Mouse (Mus musculus): ENCODE data around the gene Akap1. TPM values are rescaled to one million over a fixed set of nuclear protein-coding genes. Genes with fewer than 3 reads are reported as not detected.

The Akap1 gene
- polyA plus RNA-seq, 1 experiment from 2014 or later = 31.2 TPM

GRCm38 (mm10) chr11:88828528-88828927 is 35.9 kb downstream of the Akap1 start:
- Histone ChIP-seq H3K27me3 (ENCODE audit: control insufficient read depth, insufficient read depth, low read depth, low read length) (no peaks in the 10 kb centered on the region), H3K4me1 (ENCODE audit: control insufficient read depth, insufficient read depth, low read length) (no peaks in the 10 kb centered on the region), H3K27ac (ENCODE audit: low read length) (no peak overlapping the region), H3K4me2 (ENCODE audit: low read length) (no peak overlapping the region), H3K36me3 (ENCODE audit: control insufficient read depth, insufficient read depth, low read length) (peaks cover 9% of the 10 kb centered on the region; the same call in 1 of the 2 replicates), H3K4me3 (ENCODE audit: low read depth, low read length) (no peak overlapping the region), H3K9ac (ENCODE audit: low read depth, low read length) (no peak overlapping the region), H3K9me3 (replicated peaks; ENCODE audit: control insufficient read depth, low read length, poor library complexity, severe bottlenecking) (no peaks in the 10 kb centered on the region)
- no peak for ATAC-seq

DNA sequence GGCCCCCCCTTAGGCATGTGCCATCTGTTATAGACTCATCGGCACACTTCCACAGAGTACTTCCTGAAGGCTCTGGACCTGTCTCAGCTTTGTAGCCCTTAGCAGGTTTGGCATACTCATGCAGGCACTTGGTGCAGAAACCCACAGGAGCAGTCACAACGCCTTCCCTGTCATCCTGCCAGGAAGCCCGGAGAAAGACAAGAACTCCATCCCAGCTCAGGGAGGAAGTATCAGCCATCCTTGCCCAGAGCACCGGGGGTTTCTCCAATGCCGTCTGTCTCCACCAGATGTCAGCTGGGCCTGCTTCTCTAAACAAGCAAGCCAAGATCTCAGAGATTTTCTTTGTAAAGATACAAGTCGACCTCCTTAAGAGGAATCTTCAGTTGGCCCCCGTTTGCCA is 38.5 kb downstream of the Akap1 start:
- no peak overlapping the region for H3K27ac ChIP-seq (ENCODE audit: low read length)
- no peak overlapping the region for H3K9ac ChIP-seq (ENCODE audit: low read depth, low read length)
- H3K27me3 ChIP-seq (ENCODE audit: control insufficient read depth, insufficient read depth, low read depth, low read length) = no peaks in the 10 kb centered on the region
- peaks cover 11% of the 10 kb centered on the region for H3K4me1 ChIP-seq (ENCODE audit: control insufficient read depth, insufficient read depth, low read length)
- H3K36me3 ChIP-seq (ENCODE audit: control insufficient read depth, insufficient read depth, low read length) = peaks cover 2% of the 10 kb centered on the region; the same call in 1 of the 2 replicates
- no peak overlapping the region for H3K4me2 ChIP-seq (ENCODE audit: low read length)
- no peaks in the 10 kb centered on the region for H3K9me3 ChIP-seq (replicated peaks; ENCODE audit: control insufficient read depth, low read length, poor library complexity, severe bottlenecking)
- WGBS = 59% methylated on average over 7 of the region's 7 CpGs
- no peak overlapping the region for H3K4me3 ChIP-seq (ENCODE audit: low read depth, low read length)
- ATAC-seq = no peak

DNA sequence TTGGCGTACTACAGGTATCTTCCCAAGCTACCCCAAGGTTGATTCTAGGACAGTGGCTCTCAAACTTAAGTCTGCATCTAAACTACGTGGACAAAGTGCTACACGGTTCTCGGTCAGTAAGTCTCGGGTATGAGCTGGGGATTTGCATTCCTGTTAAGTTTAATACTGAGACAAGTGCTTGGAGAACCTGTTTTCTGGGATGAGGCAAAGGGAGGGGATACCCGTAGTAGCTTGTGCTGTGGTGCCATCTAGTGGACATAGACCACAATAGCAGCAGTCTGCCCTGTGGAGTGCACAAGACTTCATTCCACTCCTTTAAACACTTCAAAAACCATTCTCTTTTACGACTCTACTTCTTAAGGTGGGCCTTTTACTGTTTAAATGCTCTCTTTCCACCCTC is 41.4 kb downstream of the Akap1 start:
- peak; percentile 81 for ATAC-seq
- no peaks in the 10 kb centered on the region for H3K9me3 ChIP-seq (replicated peaks; ENCODE audit: control insufficient read depth, low read length, poor library complexity, severe bottlenecking)
- H3K27me3 ChIP-seq (ENCODE audit: control insufficient read depth, insufficient read depth, low read depth, low read length) = no peaks in the 10 kb centered on the region
- under 1% methylated on average over 7 of the region's 7 CpGs for WGBS
- H3K4me2 ChIP-seq (ENCODE audit: low read length) = peak overlapping the region; percentile 59
- peak overlapping the region; percentile 31; the same call in 1 of the 2 replicates for H3K9ac ChIP-seq (ENCODE audit: low read depth, low read length)
- H3K4me3 ChIP-seq (ENCODE audit: low read depth, low read length) = peak overlapping the region; percentile 18; the same call in 1 of the 2 replicates
- H3K36me3 ChIP-seq (ENCODE audit: control insufficient read depth, insufficient read depth, low read length) = no peaks in the 10 kb centered on the region
- 0 out of 2 replicates have a peak overlapping the region, but pooled peaks have one; percentile 6 for H3K27ac ChIP-seq (ENCODE audit: low read length)
- H3K4me1 ChIP-seq (ENCODE audit: control insufficient read depth, insufficient read depth, low read length) = peaks cover 20% of the 10 kb centered on the region

DNA sequence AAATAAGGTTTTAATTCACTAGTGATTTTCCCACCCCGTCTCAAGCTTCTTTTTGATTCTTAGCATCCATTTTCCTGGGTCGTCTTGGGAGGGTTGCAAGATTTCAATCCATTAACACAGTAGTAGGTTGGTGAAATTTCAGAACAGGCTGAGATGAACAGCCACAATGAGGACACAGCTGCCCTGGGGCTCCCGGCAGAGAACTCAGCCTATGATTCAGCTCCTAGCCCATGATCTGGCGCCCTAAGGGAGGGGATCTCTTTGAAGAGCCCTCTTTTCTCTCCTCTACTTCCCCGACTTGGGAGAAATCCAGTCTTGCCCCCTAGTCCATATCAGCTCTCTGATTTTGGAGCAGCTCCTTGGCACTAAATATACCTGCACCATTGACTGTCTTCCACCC is 41.9 kb downstream of the Akap1 start:
- Histone ChIP-seq H3K27me3 (ENCODE audit: control insufficient read depth, insufficient read depth, low read depth, low read length) (no peaks in the 10 kb centered on the region), H3K4me3 (ENCODE audit: low read depth, low read length) (peak overlapping the region; percentile 18; the same call in 1 of the 2 replicates)
- ATAC-seq = 0 out of 2 replicates have a peak, but pooled peaks have one; percentile 19

DNA sequence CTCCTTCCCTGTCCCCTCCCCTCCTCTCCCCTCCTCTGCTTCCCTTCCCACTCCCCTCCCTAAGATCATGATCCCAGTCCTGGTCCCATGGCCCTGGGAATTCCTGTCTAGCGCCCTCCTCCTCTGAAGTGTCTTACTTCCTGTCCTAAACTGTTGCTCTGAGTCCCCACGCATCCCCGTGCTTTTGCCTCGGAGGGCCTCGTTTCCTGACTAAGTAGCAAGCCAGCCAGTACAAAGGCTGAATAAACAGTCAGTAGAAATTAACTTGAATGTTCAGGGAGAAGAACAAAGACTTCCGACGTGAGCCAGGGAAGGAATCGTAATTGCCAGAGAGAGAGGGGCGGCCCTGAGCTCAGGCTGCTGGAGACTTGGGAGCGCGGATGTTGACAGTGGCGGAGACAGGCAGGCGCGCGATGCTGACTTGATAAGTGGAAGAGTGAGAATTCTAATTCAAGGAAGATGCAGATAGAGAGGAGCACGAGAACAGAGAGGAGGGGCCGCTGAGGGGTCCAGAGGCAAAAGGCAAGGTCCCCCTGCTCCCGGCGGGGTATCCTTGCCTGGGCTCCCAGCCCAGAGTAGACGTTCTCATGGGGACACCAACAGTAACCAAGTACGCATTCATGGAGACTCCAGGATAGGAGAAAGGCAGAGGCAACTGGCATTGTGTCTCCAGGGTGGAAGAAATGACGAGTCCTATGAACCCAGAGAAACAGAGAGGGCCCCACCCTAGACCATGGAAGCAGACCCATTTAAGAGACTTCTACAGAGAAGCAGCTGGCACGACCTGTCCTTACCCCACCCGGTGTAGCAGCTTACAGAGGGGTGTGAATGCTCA is 43.4 kb downstream of the Akap1 start:
- WGBS = 6% methylated on average over 24 of the region's 24 CpGs
- peak; percentile 36 for ATAC-seq

More for the DNA sequence above, 41.9 kb downstream of the Akap1 start:
- Histone ChIP-seq H3K27ac (ENCODE audit: low read length) (0 out of 2 replicates have a peak overlapping the region, but pooled peaks have one; percentile 6), H3K9me3 (replicated peaks; ENCODE audit: control insufficient read depth, low read length, poor library complexity, severe bottlenecking) (no peaks in the 10 kb centered on the region), H3K4me1 (ENCODE audit: control insufficient read depth, insufficient read depth, low read length) (peaks cover 20% of the 10 kb centered on the region), H3K9ac (ENCODE audit: low read depth, low read length) (peak overlapping the region; percentile 31; the same call in 1 of the 2 replicates), H3K4me2 (ENCODE audit: low read length) (peak overlapping the region; percentile 59), H3K36me3 (ENCODE audit: control insufficient read depth, insufficient read depth, low read length) (no peaks in the 10 kb centered on the region)
- WGBS = 9% methylated on average over 5 of the region's 5 CpGs

DNA sequence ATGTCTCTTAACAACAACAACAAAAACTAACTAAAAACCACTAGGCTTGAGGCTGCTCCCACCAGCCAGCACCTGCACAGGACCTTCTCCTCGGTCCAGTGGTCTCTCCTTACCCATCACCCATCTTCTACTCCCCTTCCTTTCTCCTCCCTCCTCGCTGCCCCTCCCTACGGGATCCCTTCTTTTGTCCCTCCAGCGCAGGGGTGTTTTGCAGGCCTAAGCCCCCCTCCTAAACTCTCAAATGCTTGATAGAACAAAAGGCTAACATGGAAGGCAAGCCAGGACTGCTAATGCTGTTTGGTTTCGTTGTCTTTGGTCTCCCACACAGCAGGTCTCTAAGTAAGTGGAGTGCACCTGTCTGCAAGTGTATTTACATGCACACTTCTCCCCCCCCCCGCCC is 44.1 kb downstream of the Akap1 start:
- Histone ChIP-seq H3K27ac (ENCODE audit: low read length) (peak overlapping the region; percentile 51), H3K4me2 (ENCODE audit: low read length) (no peak overlapping the region), H3K27me3 (ENCODE audit: control insufficient read depth, insufficient read depth, low read depth, low read length) (no peaks in the 10 kb centered on the region), H3K36me3 (ENCODE audit: control insufficient read depth, insufficient read depth, low read length) (no peaks in the 10 kb centered on the region), H3K9me3 (replicated peaks; ENCODE audit: control insufficient read depth, low read length, poor library complexity, severe bottlenecking) (no peaks in the 10 kb centered on the region), H3K4me1 (ENCODE audit: control insufficient read depth, insufficient read depth, low read length) (peaks cover 20% of the 10 kb centered on the region), H3K9ac (ENCODE audit: low read depth, low read length) (peak overlapping the region; percentile 12; the same call in 1 of the 2 replicates), H3K4me3 (ENCODE audit: low read depth, low read length) (no peak overlapping the region)
- WGBS = 11% methylated on average over 6 of the region's 6 CpGs
- no peak for ATAC-seq

More for the DNA sequence above, 43.4 kb downstream of the Akap1 start:
- H3K4me3 ChIP-seq (ENCODE audit: low read depth, low read length) = 0 out of 2 replicates have a peak overlapping the region, but pooled peaks have one; percentile 5
- H3K4me1 ChIP-seq (ENCODE audit: control insufficient read depth, insufficient read depth, low read length) = peaks cover 20% of the 10 kb centered on the region
- H3K27ac ChIP-seq (ENCODE audit: low read length) = peak overlapping the region; percentile 63
- no peaks in the 10 kb centered on the region for H3K27me3 ChIP-seq (ENCODE audit: control insufficient read depth, insufficient read depth, low read depth, low read length)
- no peaks in the 10 kb centered on the region for H3K36me3 ChIP-seq (ENCODE audit: control insufficient read depth, insufficient read depth, low read length)
- H3K9ac ChIP-seq (ENCODE audit: low read depth, low read length) = no peak overlapping the region
- H3K9me3 ChIP-seq (replicated peaks; ENCODE audit: control insufficient read depth, low read length, poor library complexity, severe bottlenecking) = no peaks in the 10 kb centered on the region
- H3K4me2 ChIP-seq (ENCODE audit: low read length) = peak overlapping the region; percentile 42

DNA sequence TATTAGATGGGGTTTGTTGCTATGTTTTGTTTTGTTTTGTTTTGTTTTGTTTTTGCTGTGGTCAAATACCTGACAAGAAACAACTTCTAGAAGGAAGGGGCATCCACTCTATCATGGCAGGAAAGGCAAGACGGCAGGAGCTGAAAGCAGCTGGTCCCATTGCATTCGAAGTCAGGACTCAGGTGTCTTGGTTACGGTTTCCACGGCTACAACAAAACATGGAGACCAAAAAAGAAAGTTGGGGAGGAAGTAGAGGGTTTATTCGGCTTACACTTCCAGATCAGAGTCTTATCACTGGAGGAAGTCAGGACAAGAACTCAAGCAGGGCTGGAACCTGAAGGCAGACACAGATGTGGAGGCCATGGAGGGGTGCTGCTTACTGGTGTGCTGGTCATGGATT is 47.3 kb downstream of the Akap1 start:
- no peak overlapping the region for H3K4me2 ChIP-seq (ENCODE audit: low read length)
- 67% methylated on average over 5 of the region's 5 CpGs for WGBS

GRCm38 (mm10) chr11:88803231-88804010 is 61.0 kb downstream of the Akap1 start:
- no peaks in the 10 kb centered on the region for H3K4me1 ChIP-seq (ENCODE audit: control insufficient read depth, insufficient read depth, low read length)
- peak overlapping the region; percentile 9 for H3K4me3 ChIP-seq (ENCODE audit: low read depth, low read length)
- ATAC-seq = no peak
- H3K9ac ChIP-seq (ENCODE audit: low read depth, low read length) = peak overlapping the region; percentile 31; the same call in 1 of the 2 replicates
- no peaks in the 10 kb centered on the region for H3K9me3 ChIP-seq (replicated peaks; ENCODE audit: control insufficient read depth, low read length, poor library complexity, severe bottlenecking)
- H3K27me3 ChIP-seq (ENCODE audit: control insufficient read depth, insufficient read depth, low read depth, low read length) = no peaks in the 10 kb centered on the region
- H3K36me3 ChIP-seq (ENCODE audit: control insufficient read depth, insufficient read depth, low read length) = no peaks in the 10 kb centered on the region
- H3K4me2 ChIP-seq (ENCODE audit: low read length) = peak overlapping the region; percentile 37
- peak overlapping the region; percentile 26 for H3K27ac ChIP-seq (ENCODE audit: low read length)
- 56% methylated on average over 31 of the region's 31 CpGs for WGBS

More for the DNA sequence above, 47.3 kb downstream of the Akap1 start:
- Histone ChIP-seq H3K36me3 (ENCODE audit: control insufficient read depth, insufficient read depth, low read length) (no peaks in the 10 kb centered on the region), H3K9ac (ENCODE audit: low read depth, low read length) (no peak overlapping the region), H3K9me3 (replicated peaks; ENCODE audit: control insufficient read depth, low read length, poor library complexity, severe bottlenecking) (no peaks in the 10 kb centered on the region), H3K27me3 (ENCODE audit: control insufficient read depth, insufficient read depth, low read depth, low read length) (no peaks in the 10 kb centered on the region), H3K4me3 (ENCODE audit: low read depth, low read length) (no peak overlapping the region), H3K27ac (ENCODE audit: low read length) (no peak overlapping the region), H3K4me1 (ENCODE audit: control insufficient read depth, insufficient read depth, low read length) (peaks cover 15% of the 10 kb centered on the region)
- ATAC-seq = no peak
